Mouse (Mus musculus) kidney, adult 2 months (tissue): ENCODE measurements at regions not wholly inside any gene's neighbourhood (a gene's known extent, or its start where the extent isn't known, plus 50 kb on each side); places are given as distances from the start of the nearest gene placed in this dataset.
A peak's percentile ranks its signal among the peaks of the same experiment; 100 is the strongest.
"Not testable (repeated sequence)": the region's sequence is repeated elsewhere in the genome, so short reads cannot be mapped to it uniquely, and the experiment has no call there.

ENCODE experiments used
- DNase-seq: peaks from one replicate; pipeline ENCODE4 v3.0.0; 2021
- H3K27ac ChIP-seq: fragments of 200-500 bp; 2 replicates; pipeline ENCODE4 v1.5.1; 2012; ENCODE audit warnings: low read depth, low read length, control low read depth, inconsistent platforms; ENCODE audit not compliant: insufficient read depth
- H3K27me3 ChIP-seq: fragments of 200-500 bp; replicated peaks from 2 replicates; pipeline ENCODE4 v1.6.1; 2012; ENCODE audit warnings: mild to moderate bottlenecking, moderate library complexity, low read length, inconsistent platforms; ENCODE audit not compliant: control insufficient read depth, insufficient read depth
- H3K36me3 ChIP-seq: fragments of 200-500 bp; 2 replicates; pipeline ENCODE4 v1.6.1; 2012; ENCODE audit warnings: mild to moderate bottlenecking, moderate library complexity, low read length, inconsistent platforms; ENCODE audit not compliant: control insufficient read depth, insufficient read depth
- H3K4me1 ChIP-seq: fragments of 200-500 bp; 2 replicates; pipeline ENCODE4 v1.6.1; 2011; ENCODE audit warnings: low read length; ENCODE audit not compliant: control insufficient read depth, insufficient read depth
- H3K4me3 ChIP-seq: fragments of 200-500 bp; 2 replicates; pipeline ENCODE4 v1.5.1; 2011; ENCODE audit warnings: mild to moderate bottlenecking, low read depth, low read length, control low read depth; ENCODE audit not compliant: insufficient read depth
- CTCF ChIP-seq: fragments of 200-500 bp; conservative IDR thresholded peaks from 2 replicates; pipeline ENCODE4 v1.5.1; 2011; ENCODE audit warnings: low read depth, mild to moderate bottlenecking, control low read depth, low read length, moderate library complexity, mixed read lengths; ENCODE audit not compliant: insufficient read depth, insufficient read length
- POLR2A ChIP-seq: fragments of 200-500 bp; IDR thresholded peaks from one replicate; pipeline ENCODE4 v1.6.1; 2011; ENCODE audit warnings: low read depth, low read length, control low read depth
- WGBS: fragments of 180-500 bp; shearing (Covaris S2); methylation state at CpG from one replicate; pipeline ENCODE4 v1.1.7; 2018; 5-methylcytosine and 5-hydroxymethylcytosine counted together

DNA sequence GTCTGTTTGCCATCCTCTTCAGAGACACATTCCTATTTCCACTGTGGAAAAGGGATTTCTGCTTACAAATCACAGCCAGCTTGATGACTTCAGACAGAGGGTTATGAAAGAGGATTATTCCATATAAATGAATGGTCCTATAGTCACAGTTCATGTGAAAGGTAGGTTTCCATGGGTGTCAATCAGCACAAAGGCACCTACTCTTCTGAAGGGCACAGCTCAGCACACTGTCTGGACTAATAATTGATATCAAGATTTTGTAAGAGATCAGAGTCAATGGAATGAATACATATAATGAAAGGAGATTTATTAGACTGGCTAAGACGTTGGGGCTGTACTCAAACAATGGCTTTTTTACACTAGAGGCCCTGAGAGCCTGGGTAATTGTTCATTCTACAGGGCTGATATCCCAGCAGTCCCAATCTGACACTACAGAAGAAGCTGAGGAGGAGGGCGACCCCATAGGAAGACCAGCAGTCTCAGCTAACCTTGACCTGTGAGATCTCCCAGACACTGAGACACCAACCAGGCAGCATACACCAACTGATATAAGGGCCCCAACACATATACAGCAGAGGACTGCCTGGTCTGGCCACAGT lies 702.4 kb downstream of the Efna5 start:
- H3K36me3 ChIP-seq, result no peaks in the 10 kb centered on the region
- peak; percentile 1 for DNase-seq
- no peak overlapping the region for H3K4me3 ChIP-seq
- no peak overlapping the region for H3K27ac ChIP-seq
- 50% methylated on average over 2 of the region's 2 CpGs for whole genome bisulfite sequencing
- TF ChIP-seq CTCF (no peak), POLR2A (no peak)
- H3K4me1 ChIP-seq, result no peaks in the 10 kb centered on the region
- H3K27me3 ChIP-seq, result no peaks in the 10 kb centered on the region

DNA sequence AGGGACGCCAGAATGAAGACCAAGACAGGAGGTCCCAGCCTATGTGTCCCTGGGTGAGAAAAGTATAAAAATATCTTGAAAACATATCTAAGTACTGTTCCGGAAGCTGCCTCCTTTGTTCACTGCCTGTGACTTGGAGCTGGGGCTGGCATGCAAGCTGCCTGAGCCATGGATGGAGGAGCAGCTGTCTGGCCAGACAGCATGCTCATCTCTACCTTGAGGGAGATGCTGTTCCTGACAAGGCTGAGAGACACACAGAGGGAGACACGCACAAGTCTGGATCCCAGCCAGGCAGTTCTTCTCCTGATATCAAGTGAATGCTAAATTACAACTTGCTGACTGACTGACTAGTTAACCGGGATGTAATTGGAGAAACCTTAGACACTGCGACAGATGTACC lies 704.8 kb downstream of the Efna5 start:
- Histone ChIP-seq H3K36me3 (no peaks in the 10 kb centered on the region), H3K27me3 (no peaks in the 10 kb centered on the region), H3K4me1 (no peaks in the 10 kb centered on the region), H3K4me3 (no peak overlapping the region), H3K27ac (no peak overlapping the region)
- TF ChIP-seq POLR2A (no peak), CTCF (no peak)
- 52% methylated on average over 5 of the region's 5 CpGs for WGBS
- DNase-seq, result no peak

DNA sequence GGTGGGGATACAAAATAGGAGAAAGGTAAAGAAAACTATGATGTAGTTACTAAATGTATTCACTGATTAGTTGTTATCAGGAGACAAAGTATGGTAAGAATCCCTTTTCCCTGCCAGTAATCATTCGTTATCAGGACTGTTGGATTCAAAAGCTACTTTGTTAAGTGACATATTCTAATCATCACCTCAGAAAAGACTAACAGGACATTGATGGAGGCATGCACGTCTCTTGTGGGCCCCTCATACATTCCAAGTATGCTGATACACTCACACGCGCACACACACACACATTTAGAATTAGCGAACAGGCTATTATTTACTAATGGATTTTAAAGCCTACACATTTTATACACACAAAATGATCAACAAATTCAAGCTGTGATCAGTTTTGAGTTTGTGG lies 708.8 kb downstream of the Efna5 start:
- H3K27ac ChIP-seq, result no peak overlapping the region
- TF ChIP-seq POLR2A (no peak), CTCF (no peak)
- no peak for DNase-seq
- 92% methylated on average over 5 of the region's 5 CpGs for WGBS
- no peak overlapping the region for H3K4me3 ChIP-seq
- H3K4me1 ChIP-seq, result no peaks in the 10 kb centered on the region
- no peaks in the 10 kb centered on the region for H3K36me3 ChIP-seq
- no peaks in the 10 kb centered on the region for H3K27me3 ChIP-seq

DNA sequence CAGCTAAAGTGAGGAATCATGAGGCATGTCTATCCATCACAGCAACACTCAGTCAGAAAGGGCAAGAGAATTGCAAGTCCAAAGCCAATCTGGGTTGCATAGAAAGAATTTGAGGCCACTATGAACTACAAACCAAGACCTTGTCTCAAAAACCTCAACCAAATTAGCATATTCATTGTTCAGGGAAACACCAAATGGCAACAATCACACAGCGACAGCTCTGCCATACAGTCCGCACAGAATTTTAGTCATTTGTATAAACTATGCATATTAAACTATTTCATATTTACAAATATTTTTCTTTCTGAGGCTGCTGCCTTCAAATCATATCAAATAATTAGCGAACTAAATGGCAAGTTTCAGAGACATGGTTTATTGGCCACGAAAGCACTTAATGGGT lies 709.6 kb downstream of the Efna5 start:
- 84% methylated on average over 4 of the region's 4 CpGs for WGBS
- no peak overlapping the region for H3K27ac ChIP-seq
- no peaks in the 10 kb centered on the region for H3K36me3 ChIP-seq
- no peak overlapping the region for H3K4me3 ChIP-seq
- no peaks in the 10 kb centered on the region for H3K4me1 ChIP-seq
- TF ChIP-seq POLR2A (no peak), CTCF (no peak)
- DNase-seq, result no peak
- H3K27me3 ChIP-seq, result no peaks in the 10 kb centered on the region

DNA sequence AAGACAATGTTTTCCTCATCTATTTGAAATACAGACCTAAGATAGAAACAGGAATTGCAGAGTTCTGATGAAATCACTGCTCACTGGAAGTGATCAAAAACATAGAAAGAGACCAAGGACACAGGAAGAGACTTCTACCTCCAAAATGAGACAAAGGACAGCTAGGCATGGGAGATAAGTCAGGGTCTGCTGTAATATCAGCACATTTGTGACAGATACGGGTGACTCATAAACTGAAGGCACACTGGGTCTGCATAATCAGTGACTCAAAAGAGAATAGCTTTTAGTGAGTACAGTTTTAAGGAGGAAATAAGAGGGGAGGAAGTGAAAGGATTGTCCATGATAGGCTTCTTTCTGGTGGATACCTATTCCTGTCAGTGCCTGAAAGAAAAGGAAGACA lies 719.7 kb downstream of the Efna5 start:
- Histone ChIP-seq H3K27me3 (no peaks in the 10 kb centered on the region), H3K4me1 (no peaks in the 10 kb centered on the region)
- no peak for DNase-seq

DNA sequence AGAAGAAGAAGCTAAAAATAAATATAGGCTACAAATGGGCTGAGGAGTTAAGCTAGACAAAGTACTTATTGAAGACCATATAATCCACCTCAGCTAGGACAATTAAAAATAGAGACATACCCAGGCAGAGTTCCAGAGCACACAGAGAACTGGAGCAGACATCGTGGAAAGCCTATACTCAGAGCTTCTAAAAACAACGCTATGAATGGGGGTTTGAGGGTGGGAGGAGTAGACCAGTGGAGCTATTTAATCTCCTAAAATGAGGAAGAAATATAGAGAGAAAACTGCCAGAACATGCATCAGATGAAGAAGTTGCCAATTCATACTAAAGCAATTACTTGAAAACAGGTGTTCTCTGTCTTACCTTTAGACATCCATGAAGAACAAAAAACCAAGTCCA lies 720.8 kb downstream of the Efna5 start:
- TF ChIP-seq CTCF (no peak), POLR2A (no peak)
- Histone ChIP-seq H3K4me1 (no peaks in the 10 kb centered on the region), H3K27ac (no peak overlapping the region), H3K4me3 (no peak overlapping the region), H3K36me3 (no peaks in the 10 kb centered on the region), H3K27me3 (no peaks in the 10 kb centered on the region)
- WGBS, result 25% methylated on average over 2 of the region's 2 CpGs
- no peak for DNase-seq

More for the DNA sequence above, 719.7 kb downstream of the Efna5 start:
- Histone ChIP-seq H3K36me3 (no peaks in the 10 kb centered on the region), H3K4me3 (no peak overlapping the region), H3K27ac (no peak overlapping the region)
- WGBS, result 91% methylated on average over 1 of the region's 1 CpGs
- no peak for TF ChIP-seq CTCF
- TF ChIP-seq POLR2A, result no peak

- no peak for DNase-seq
- Histone ChIP-seq H3K27ac (no peak overlapping the region), H3K4me1 (no peaks in the 10 kb centered on the region), H3K4me3 (no peak overlapping the region), H3K36me3 (no peaks in the 10 kb centered on the region), H3K27me3 (no peaks in the 10 kb centered on the region)
- 78% methylated on average over 3 of the region's 3 CpGs for WGBS
- no peak for TF ChIP-seq CTCF
- TF ChIP-seq POLR2A, result no peak
Measured at GRCm38 (mm10) chr17:62135050-62135449, 746.1 kb downstream of the Efna5 start.

- not testable (repeated sequence) for H3K27me3 ChIP-seq, H3K36me3 ChIP-seq, H3K27ac ChIP-seq, DNase-seq, H3K4me1 ChIP-seq, H3K4me3 ChIP-seq
- WGBS, result 91% methylated on average over 3 of the region's 3 CpGs
Measured at GRCm38 (mm10) chr17:62111703-62112102, 769.4 kb downstream of the Efna5 start.
